Mouse (Mus musculus): Measurements from ENCODE around the gene Ctsh. TPM values are rescaled to one million over a fixed set of nuclear protein-coding genes. Genes with fewer than 3 reads are reported as not detected.
A peak's percentile ranks its signal among the peaks of the same experiment; 100 is the strongest.
"Not testable (repeated sequence)": the region's sequence is repeated elsewhere in the genome, so short reads cannot be mapped to it uniquely, and the experiment has no call there.

Gene Ctsh
- polyA plus RNA-seq, 1 experiment = 112 TPM

DNA sequence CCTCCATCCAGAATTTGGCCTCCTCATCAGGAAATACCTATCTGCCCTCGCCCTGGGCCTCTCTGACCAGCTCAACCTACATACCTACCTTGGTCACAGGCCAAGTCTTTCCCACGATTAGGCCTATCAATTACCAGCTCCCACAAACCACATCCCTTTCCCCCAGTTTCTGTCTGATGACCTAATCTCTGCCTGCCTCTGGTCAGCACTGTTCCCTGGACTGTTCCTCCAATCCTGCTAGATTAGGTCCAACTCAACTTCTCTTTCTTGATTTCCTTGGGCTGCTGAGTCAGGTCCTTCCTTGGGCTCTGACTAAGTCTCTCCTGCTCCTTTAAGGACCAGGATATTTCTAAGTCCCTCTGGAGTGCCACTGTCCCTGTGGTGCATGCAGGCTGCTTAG, 13.4 kb downstream of the Ctsh start:
- Histone ChIP-seq H3K4me3 (replicated peaks; ENCODE audit: control insufficient read depth, low read depth, low read length) (no peak overlapping the region), H3K27ac (ENCODE audit: control insufficient read depth, insufficient read depth, low read depth, low read length, poor library complexity) (no peak overlapping the region), H3K4me1 (ENCODE audit: control insufficient read depth, insufficient read depth, low read length) (no peaks in the 10 kb centered on the region)
- 35% methylated on average over 2 of the region's 2 CpGs for WGBS
- TF ChIP-seq CTCF (IDR thresholded peaks at IDR 0.05; ENCODE audit: control insufficient read depth, insufficient read depth, low read length) (no peak), POLR2A (IDR thresholded peaks at IDR 0.05; ENCODE audit: borderline replicate concordance, control insufficient read depth, low read depth, low read length) (no peak)

GRCm38 (mm10) chr9:90068786-90069185, 14.8 kb downstream of the Ctsh start:
- WGBS = 83% methylated on average over 6 of the region's 6 CpGs
- Histone ChIP-seq H3K4me3 (replicated peaks; ENCODE audit: control insufficient read depth, low read depth, low read length) (no peak overlapping the region), H3K4me1 (ENCODE audit: control insufficient read depth, insufficient read depth, low read length) (no peaks in the 10 kb centered on the region), H3K27ac (ENCODE audit: control insufficient read depth, insufficient read depth, low read depth, low read length, poor library complexity) (no peak overlapping the region)
- TF ChIP-seq CTCF (IDR thresholded peaks at IDR 0.05; ENCODE audit: control insufficient read depth, insufficient read depth, low read length) = no peak
- TF ChIP-seq POLR2A (IDR thresholded peaks at IDR 0.05; ENCODE audit: borderline replicate concordance, control insufficient read depth, low read depth, low read length) = no peak

GRCm38 (mm10) chr9:90069485-90069884, 15.5 kb downstream of the Ctsh start:
- H3K4me3 ChIP-seq (replicated peaks; ENCODE audit: control insufficient read depth, low read depth, low read length) = no peak overlapping the region
- no peak overlapping the region for H3K27ac ChIP-seq (ENCODE audit: control insufficient read depth, insufficient read depth, low read depth, low read length, poor library complexity)
- 79% methylated on average over 7 of the region's 7 CpGs for WGBS
- H3K4me1 ChIP-seq (ENCODE audit: control insufficient read depth, insufficient read depth, low read length) = no peaks in the 10 kb centered on the region
- TF ChIP-seq CTCF (IDR thresholded peaks at IDR 0.05; ENCODE audit: control insufficient read depth, insufficient read depth, low read length) (no peak), POLR2A (IDR thresholded peaks at IDR 0.05; ENCODE audit: borderline replicate concordance, control insufficient read depth, low read depth, low read length) (no peak)

- Histone ChIP-seq H3K4me3 (replicated peaks; ENCODE audit: control insufficient read depth, low read depth, low read length) (no peak overlapping the region), H3K4me1 (ENCODE audit: control insufficient read depth, insufficient read depth, low read length) (no peaks in the 10 kb centered on the region; the same call in 1 of the 2 replicates), H3K27ac (ENCODE audit: control insufficient read depth, insufficient read depth, low read depth, low read length, poor library complexity) (no peak overlapping the region)
- WGBS = 82% methylated on average over 7 of the region's 7 CpGs
- TF ChIP-seq CTCF (IDR thresholded peaks at IDR 0.05; ENCODE audit: control insufficient read depth, insufficient read depth, low read length) (no peak), POLR2A (IDR thresholded peaks at IDR 0.05; ENCODE audit: borderline replicate concordance, control insufficient read depth, low read depth, low read length) (no peak)
Measured at GRCm38 (mm10) chr9:90070174-90070573, 16.2 kb downstream of the Ctsh start.

DNA sequence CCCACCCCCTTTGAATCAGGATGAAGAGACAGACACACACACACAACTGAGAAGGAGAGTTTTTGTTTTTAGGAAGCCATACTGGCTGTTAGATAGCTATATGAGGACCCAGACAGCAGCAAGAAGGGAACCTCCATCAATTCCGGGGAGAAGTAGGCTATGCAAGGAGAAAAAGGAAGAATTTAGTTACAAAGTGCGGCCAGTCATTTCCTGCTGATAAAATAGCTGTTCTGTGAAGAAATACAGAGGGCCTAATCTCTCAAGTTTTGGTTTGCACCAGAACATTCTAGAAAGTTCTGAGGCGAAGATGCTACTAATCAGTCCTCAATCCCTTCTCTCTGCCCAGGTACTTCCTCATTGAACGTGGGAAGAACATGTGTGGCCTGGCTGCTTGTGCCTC, 21.4 kb downstream of the Ctsh start:
- Histone ChIP-seq H3K27ac (ENCODE audit: control insufficient read depth, insufficient read depth, low read depth, low read length, poor library complexity) (peak overlapping the region; percentile 69), H3K4me3 (replicated peaks; ENCODE audit: control insufficient read depth, low read depth, low read length) (no peak overlapping the region), H3K4me1 (ENCODE audit: control insufficient read depth, insufficient read depth, low read length) (peaks cover 1% of the 10 kb centered on the region)
- TF ChIP-seq POLR2A (IDR thresholded peaks at IDR 0.05; ENCODE audit: borderline replicate concordance, control insufficient read depth, low read depth, low read length) = no peak
- TF ChIP-seq CTCF (IDR thresholded peaks at IDR 0.05; ENCODE audit: control insufficient read depth, insufficient read depth, low read length) = no peak
- WGBS = 11% methylated on average over 4 of the region's 4 CpGs

- no peak for TF ChIP-seq POLR2A (IDR thresholded peaks at IDR 0.05; ENCODE audit: borderline replicate concordance, control insufficient read depth, low read depth, low read length)
- peak overlapping the region; percentile 69 for H3K27ac ChIP-seq (ENCODE audit: control insufficient read depth, insufficient read depth, low read depth, low read length, poor library complexity)
- H3K4me1 ChIP-seq (ENCODE audit: control insufficient read depth, insufficient read depth, low read length) = peaks cover 1% of the 10 kb centered on the region
- no peak overlapping the region for H3K4me3 ChIP-seq (replicated peaks; ENCODE audit: control insufficient read depth, low read depth, low read length)
- 59% methylated on average over 5 of the region's 5 CpGs for WGBS
Measured at GRCm38 (mm10) chr9:90076131-90076530, 22.2 kb downstream of the Ctsh start.

DNA sequence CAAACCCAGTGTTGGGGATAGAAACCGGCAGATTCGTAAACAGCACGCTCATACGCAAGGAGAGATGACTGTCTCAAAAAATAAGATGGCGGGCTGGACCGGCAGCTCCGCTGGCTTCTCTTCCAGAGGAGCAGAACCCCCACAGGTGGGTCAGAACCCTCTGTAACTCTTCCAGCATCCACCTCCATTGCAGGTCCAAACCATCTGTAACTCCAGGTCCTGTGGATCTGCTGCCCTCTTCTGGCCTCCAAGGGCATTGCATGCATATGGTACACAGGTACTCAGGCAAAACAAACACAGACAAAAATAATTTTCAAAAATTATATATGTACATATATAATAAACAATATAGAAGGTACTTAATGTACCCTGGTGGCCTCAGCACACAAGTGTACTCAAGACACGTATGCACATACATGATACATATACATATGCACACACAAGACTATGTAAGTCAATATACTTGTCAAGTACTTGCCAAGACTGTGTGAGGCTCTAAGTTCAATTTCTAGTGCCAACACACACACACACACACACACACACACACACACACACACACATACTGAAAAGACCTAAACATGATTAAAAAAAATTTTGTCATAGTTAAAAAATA, 23.0 kb downstream of the Ctsh start:
- no peak overlapping the region for H3K27ac ChIP-seq (ENCODE audit: control insufficient read depth, insufficient read depth, low read depth, low read length, poor library complexity)
- H3K4me3 ChIP-seq (replicated peaks; ENCODE audit: control insufficient read depth, low read depth, low read length) = no peak overlapping the region
- H3K4me1 ChIP-seq (ENCODE audit: control insufficient read depth, insufficient read depth, low read length) = peaks cover 1% of the 10 kb centered on the region
- TF ChIP-seq POLR2A (IDR thresholded peaks at IDR 0.05; ENCODE audit: borderline replicate concordance, control insufficient read depth, low read depth, low read length) = no peak
- peak; percentile 94 for TF ChIP-seq CTCF (IDR thresholded peaks at IDR 0.05; ENCODE audit: control insufficient read depth, insufficient read depth, low read length)
- 78% methylated on average over 8 of the region's 8 CpGs for WGBS

DNA sequence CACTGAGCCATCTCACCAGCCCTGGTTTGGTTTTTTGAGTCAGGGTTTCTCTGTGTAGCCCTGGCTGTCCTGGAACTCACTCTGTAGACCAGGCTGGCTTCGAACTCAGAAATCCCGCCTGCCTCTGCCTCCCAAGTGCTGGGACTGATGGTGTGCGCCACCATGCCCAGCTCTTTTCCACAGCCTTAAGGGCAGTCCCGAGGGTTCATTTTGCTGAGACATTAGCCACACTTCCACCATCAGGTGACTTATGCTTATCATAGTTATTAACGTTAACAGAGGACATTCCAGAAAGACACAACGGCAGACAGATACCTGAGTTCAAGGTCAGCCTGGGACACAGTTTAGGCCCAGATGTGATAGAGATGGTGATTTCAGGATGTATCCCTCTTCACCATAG, 28.0 kb downstream of the Ctsh start:
- not testable (repeated sequence) for H3K4me3 ChIP-seq (replicated peaks; ENCODE audit: control insufficient read depth, low read depth, low read length); H3K27ac ChIP-seq (ENCODE audit: control insufficient read depth, insufficient read depth, low read depth, low read length, poor library complexity); H3K4me1 ChIP-seq (ENCODE audit: control insufficient read depth, insufficient read depth, low read length)
- WGBS = 81% methylated on average over 6 of the region's 6 CpGs

- Histone ChIP-seq H3K4me3 (replicated peaks; ENCODE audit: control insufficient read depth, low read depth, low read length) (no peak overlapping the region), H3K4me1 (ENCODE audit: control insufficient read depth, insufficient read depth, low read length) (no peaks in the 10 kb centered on the region), H3K27ac (ENCODE audit: control insufficient read depth, insufficient read depth, low read depth, low read length, poor library complexity) (no peak overlapping the region)
- 81% methylated on average over 1 of the region's 1 CpGs for WGBS
- TF ChIP-seq POLR2A (IDR thresholded peaks at IDR 0.05; ENCODE audit: borderline replicate concordance, control insufficient read depth, low read depth, low read length) (no peak), CTCF (IDR thresholded peaks at IDR 0.05; ENCODE audit: control insufficient read depth, insufficient read depth, low read length) (no peak)
Measured at GRCm38 (mm10) chr9:90082992-90083391, 29.0 kb downstream of the Ctsh start.
